Mouse (Mus musculus) left cerebral cortex, adult 9 months (tissue): Measurements from ENCODE around the gene Nub1.
A peak's percentile ranks its signal among the peaks of the same experiment; 100 is the strongest.
"Not testable (repeated sequence)": the region's sequence is repeated elsewhere in the genome, so short reads cannot be mapped to it uniquely, and the experiment has no call there.

Experiments
- DNase-seq, 2 experiments: peaks; one replicate each; pipeline ENCODE4 v3.0.0; 2022; ENCODE audit warnings: low spot score in 2 of 2

Nub1 gene

DNA sequence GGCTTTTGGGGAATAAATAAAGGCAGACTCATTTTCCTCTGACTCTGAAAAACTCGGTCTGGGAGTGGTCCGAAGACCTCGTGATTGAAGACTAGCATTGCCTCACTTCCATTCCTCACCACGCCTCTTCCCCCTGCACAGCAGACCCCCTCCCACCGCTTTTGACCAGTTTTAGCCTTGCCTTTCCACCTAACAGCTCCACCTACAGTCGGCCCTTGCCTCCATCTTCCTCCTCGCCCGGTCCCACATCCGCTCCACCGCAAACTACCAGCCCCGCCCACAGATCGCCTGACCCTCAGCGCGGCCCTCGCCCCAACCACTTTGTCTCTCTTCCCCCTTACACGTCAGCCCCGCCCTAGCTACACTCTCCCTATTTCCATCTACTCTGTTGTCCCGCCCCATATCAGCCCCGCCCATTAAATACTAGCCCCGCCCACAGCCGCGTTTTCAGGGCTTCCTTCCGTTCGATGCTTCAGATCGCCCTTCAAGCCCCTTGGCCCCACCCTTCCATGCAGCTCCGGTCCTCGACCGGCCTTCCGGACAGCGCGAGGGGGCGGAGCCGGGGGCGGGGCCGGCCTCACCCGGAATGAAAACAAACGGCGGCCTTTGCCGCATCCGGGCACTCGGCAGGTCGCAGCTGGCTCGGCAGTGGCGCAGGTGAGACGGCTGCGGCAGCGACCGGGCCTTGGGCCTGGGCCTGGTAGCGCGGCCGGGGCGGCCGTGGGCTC is at the start of gene Nub1:
Nub1 (plus strand) TSS at position 167 of the 728 bp plus-strand sequence.
- DNase-seq = peak; percentile 93 to 96

DNA sequence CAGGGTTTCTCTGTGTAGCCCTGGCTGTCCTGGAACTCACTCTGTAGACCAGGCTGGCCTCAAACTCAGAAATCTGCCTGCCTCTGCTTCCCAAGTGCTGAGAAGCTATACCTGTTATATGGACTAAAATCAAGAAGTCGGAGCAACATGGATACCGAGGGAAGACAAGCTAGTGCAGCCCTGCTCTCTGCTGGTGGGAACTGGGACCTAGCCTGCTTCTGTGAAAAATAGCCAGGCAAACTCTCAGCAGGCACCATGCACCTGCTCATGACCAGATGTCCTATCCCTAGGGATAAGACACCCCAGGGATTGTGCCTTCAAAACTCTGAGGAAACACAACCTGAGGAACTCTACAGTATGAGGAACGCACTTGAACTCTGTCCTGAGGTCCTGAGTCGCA is 48.3 kb upstream of the Nub1 start:
- DNase-seq = no peak

DNA sequence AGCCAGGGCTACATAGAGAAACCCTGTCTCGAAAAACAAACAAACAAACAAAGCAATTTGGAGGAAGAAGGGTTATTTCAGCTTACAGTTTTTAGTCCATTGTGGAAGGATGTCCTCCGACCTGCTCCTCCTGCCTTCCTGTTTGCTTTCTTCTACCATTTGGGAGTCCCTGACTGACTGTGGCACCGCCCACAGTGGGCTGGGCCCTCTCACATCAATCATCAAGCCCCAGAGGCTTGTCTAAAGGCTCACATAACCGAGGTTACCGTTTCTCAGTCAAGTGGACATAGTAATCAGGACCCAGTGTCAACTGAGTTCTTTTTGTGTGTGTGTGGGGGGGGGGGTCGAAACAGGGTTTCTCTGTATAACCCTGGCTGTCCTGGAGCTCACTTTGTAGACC is 47.2 kb upstream of the Nub1 start:
- DNase-seq = no peak

DNA sequence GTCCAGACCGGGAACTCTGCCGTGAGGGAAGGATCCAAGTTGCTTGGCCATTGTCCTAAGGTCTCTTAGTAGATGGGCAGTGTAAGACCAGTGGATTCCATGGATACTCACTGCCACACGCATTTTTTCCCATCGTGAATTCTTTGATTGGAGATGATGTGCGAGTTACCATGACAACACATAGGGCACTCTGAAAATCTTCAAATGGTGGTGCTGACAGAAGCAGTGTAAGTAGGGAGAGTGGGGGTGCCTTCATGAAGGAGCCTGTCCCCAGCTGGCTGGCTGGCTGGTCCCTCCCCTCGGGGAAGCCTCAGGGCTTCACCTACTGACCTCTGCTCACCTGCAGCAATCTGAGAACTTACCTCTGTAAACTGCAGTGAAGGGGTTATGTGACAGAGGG is 46.3 kb upstream of the Nub1 start:
- DNase-seq = no peak

DNA sequence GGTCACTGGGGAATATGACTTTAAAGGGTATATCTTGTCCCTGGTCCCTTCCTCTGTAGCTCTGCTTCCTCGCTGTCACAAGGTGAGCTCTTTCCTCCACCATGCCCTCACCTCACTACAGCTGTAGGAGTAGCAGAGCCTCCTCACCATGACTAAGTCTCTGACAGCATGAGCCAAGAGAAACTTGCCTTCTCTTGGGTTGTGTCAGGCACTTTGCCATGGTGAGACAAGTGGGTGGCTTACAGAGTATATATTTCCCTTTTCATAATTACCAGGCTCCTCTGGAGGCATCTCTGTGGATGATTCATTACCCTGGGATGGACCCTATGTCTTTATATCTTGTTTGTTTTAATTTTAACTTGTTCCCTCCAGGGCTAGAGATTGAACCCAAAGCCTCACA is 39.9 kb upstream of the Nub1 start:
- DNase-seq = peak in 1 of 2 experiments; percentile 29

DNA sequence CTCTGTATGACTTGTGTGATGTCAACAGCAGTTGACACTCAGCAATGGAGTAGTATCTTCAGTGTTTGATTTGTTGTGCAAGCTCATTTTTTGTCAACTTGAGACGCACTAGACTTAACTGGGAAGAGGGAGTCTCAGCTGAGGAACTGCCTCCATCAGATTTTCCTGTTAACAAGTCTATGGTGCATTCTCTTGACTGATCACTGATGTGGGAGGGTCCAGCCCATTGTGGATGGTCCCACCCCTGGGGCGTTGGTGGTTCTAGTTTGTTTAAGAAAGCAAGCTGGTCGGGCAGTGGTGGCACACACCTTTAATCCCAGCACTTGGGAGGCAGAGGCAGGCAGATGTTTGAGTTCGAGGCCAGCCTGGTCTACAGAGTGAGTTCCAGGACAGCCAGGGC is 36.1 kb upstream of the Nub1 start:
- no peak for DNase-seq

DNA sequence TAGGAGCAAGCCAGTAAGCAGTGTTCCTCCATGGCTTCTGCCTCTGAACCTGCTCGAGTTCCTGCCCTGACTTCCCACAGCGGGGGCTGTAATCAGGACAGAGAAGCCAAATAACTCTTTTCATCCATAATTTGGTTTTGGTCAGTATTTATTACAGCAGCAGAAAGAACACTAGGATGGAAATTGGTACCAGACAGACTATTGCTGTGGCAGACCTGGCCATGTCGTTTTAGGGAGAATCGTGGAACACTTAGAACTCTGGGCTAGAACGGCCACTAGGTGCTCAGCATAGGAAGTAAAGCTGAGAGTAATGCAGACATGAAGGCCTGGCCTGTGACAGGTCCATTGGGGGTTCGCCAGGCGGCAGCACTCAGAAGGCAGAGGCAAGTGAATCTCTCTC is 35.6 kb upstream of the Nub1 start:
- DNase-seq = no peak

DNA sequence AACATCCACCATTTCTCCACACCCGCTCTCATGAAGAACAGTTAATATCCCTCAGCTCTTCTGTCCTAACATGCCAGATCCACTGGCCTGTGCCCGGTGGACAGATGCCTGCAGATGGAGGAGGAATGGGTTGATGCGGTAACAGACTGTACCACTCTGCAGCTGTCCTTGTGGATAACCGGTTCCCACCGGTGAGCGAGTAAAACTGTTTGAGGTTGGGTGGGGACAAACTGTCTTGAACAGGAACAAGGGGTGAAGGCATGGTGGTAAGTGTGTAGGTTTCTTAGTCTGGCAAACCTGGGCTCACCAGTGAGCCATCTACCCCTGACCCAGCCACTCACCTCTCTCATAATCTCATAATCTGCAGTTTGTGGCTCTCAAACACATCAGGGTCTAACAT is 34.0 kb upstream of the Nub1 start:
- no peak for DNase-seq

DNA sequence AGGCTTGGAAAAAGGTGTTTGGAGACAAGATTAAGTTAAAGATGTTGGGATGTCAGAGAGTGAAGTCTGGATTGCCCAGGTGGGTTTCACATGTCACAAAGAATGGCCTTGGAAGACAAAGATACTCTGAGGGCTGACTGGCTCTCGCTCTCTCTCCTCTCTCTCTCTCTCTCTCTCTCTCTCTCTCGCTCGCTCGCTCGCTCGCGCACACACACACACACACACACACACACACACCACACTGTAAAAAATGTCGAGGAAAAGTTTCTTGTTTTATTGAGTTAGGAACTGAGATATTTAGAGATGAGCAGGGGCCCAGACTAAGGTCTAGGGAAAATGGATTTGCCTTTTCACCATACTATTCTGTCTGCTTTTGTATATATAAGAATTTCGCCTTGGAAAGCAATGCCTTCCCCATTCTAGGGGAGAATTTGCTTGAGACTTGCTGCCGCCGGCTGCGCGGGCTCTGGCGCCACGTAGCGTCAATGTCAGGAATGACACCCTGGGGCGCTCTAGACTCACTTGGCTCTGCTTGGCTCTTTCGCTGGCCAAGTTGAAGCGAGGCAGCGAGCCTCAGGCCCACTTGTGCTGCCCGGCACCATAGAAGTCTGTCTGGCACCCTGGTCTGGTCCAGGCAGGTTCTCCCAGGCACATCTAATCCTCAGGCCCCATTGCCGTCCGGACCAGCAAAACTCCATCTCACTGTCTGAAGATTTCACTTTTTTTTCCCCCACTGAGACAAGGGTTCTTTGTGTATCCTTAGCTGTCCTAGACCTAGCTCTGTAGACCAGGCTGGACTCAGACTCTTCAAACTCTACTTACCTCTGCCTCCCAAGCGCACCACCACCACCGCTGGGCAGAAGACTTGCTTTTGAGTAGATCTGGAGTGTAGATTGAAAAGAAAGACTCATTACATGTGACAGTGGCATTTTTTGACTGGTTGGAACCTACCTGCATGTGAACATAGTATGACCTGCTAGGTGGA is 33.3 kb upstream of the Nub1 start:
- DNase-seq = peak; percentile 58 to 90

DNA sequence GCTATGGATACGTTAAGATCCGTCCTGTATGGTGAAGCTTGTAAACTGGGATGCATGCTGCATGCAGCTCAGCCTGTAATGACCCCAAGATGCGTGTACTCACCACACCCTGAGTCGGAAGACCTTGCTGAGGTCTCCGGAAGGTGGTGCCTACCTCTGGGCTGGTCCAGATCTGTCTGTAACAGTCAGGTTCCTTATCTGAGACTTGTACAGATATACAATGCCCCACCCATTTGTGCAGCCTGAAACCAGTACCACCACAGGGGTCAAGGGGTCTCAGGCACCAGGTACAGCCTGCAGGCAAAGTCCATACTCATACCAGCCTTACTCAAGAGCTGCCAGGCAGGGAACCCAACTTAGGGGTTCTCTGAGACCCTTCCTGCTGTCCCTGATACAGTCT is 32.6 kb upstream of the Nub1 start:
- no peak for DNase-seq

DNA sequence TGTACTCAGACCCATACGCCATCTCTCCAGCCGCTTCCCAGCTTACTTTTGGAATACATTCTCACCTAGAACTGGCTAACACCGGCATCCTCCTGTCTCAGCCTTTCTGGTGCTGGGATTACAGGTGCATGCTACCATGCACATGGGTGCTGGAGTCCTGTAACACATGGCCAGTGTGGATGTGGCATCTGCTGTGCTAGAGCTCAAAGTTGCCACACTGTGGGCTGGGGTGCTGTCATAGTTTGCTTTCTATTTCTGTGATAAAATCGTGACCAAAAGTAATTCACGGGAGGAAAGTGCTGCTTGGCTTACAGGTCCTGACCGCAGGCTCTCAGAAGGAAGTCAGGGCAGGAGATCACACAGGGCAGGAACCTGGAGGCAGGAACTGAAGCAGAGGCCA is 30.8 kb upstream of the Nub1 start:
- no peak for DNase-seq

DNA sequence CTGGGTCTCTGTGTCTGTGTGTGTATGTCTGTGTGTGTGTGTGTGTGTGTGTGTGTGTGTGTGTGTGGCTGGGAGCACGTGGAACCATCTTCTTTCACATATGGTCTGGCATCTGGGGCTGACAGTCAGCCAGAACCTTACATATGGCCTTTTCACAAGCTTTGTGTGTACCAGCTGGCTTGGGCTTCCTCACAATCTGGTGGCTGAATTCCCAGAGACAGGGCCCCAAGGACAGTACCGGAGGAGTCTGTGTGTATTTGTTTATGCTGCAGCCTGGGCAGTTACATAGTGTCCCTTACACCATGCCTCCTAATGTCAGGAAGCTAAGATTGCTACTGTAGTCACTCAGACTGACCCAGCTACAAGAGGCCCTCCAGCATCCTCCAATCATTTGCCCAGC is 28.2 kb upstream of the Nub1 start:
- peak in 1 of 2 experiments; percentile 45 for DNase-seq

DNA sequence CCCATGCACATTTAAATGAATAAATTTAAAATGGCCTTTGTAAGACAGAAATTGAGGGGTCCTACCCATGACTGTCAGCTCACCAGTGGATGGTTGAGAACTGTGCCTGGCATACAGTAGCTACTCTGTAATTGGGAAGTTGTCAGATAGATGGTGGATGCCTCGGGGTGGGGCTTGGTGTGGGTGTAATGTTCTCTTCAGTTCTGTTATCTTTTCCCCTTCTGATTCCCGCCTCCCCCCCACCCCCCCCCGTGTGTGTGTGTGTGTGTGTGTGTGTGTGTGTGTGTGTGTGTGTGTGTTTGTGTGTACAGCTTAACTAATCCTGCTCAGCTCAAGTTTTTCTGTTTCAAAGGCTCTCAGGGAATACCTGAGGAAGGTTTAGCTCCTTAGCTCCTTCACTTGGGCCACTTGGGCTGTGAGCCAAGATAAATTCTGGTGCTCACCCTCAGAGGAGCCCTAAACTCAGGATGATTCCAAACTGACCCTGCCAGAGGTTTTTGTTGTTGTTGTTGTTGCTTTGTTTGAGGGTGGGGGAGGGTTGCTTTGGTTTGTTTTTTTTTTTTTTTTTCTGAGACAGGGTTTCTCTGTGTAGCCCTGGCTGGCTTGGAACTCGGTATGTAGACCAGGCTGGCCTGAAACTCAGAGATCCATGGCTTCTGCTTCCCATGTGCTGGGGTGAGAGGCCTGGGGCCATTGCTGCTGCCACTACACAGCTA is 25.5 kb upstream of the Nub1 start:
- DNase-seq = no peak

DNA sequence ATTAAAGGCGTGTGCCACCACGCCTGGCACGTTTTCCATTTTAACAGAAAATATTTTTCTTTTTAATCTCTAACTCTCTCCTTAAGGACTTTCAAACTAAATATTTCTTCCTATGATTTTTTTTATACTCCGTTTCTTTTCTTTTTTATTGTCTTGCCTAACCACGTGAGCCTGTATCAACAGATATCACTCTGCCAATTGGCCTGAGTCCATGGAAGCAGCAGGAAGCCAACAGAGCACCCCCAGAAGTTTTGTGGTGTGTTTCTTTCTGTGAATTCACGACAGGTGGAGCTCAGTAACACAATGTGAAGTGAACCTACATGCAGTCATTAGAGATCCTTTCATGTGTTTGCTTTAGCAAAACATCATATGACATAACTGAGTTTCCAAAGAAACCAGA is 23.9 kb upstream of the Nub1 start:
- DNase-seq = no peak

DNA sequence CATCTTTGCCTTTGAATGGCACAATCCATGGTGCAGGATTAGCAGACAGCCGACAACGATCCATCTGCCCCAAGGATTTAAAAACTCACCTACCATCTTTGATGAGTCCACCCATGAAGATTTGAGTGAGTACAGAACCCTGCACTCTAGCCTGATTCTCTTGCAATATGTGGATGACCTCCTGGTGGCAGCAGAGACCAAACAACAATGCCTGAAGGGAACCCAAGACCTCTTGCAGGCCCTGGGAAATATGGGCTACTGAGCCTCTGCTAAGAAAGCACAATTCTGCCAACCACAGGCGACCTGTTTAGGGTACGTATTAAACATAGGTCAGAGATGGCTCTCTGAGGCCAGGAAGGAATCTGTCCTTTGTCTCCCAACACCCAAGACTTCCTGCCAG is 11.1 kb upstream of the Nub1 start:
- DNase-seq = peak in 1 of 2 experiments; percentile 92

DNA sequence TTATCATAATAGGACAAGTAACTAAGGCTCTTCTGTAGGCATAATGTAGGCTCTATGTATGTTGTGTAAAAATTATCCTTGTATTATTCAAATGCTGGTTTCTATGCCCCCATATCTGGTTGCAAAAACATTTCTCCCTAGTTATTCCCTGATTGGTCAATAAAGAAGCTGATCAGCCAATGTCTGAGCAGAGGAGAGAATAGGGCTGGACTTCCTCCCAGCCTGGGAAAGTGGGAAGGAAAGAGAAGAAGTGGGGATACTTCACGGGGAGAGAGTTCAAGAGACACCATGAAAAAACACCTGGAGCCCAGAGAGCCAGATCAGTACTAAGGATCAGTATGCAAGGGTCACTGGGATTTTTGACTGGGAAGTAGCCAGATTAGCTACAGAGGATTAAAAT is 3.9 kb upstream of the Nub1 start:
- DNase-seq = no peak

DNA sequence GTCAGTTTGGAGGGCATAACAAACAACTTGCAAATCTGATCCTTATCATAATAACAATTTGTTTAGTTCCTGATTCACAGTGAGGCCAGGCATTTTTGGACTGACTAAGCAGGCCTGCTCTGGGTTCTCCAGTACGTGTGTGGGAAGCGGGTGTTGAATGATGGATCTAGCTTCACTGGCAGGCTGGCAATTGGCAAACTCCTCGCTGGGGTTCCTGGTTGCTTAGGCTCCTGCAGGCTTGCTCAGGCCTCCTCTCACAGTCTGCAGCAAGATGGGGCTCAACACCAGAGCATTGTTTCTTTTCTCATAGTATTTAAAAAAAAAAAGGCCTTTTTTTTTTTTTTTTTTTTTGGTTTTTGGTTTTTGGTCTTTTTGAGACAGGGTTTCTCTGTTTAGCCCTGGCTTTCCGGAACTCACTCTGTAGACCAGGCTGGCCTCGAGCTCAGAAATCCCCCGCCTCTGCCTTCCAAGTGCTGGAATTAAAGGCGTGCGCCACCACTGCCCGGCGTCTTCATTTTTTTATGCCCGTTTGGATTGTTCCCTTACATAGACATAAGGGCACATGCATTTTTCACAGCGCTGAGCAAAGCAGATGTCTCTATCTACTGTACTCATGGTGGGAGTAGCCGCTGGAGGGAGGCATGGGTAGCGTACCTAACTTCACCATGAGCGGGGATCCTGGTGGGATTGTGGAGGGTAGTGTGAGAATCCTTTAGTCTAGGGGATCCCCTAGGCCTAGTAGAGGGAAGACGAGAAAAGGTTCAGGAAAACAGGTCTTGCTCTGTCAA is 560 bp upstream of the Nub1 start:
- DNase-seq = peak; percentile 46 to 75

DNA sequence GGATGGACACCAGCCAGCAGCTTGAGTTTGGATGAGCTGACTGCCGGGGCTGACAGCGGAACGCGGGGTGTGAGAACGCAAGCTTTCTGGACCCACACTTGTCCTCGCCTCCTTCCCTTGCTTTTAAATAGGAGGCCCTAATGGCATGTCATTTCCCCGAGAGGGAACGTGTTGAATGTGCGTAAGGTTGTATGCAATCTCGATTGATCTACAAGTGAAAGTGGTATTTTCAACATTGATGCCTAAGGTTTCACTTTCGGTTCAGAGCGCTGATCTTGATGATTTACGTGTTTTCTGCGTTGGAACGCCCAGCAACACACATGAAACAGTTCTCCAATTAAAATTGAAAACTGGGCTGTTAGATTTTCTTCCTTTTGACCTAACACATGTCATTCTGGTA is 844 bp downstream of the Nub1 start:
- no peak for DNase-seq

DNA sequence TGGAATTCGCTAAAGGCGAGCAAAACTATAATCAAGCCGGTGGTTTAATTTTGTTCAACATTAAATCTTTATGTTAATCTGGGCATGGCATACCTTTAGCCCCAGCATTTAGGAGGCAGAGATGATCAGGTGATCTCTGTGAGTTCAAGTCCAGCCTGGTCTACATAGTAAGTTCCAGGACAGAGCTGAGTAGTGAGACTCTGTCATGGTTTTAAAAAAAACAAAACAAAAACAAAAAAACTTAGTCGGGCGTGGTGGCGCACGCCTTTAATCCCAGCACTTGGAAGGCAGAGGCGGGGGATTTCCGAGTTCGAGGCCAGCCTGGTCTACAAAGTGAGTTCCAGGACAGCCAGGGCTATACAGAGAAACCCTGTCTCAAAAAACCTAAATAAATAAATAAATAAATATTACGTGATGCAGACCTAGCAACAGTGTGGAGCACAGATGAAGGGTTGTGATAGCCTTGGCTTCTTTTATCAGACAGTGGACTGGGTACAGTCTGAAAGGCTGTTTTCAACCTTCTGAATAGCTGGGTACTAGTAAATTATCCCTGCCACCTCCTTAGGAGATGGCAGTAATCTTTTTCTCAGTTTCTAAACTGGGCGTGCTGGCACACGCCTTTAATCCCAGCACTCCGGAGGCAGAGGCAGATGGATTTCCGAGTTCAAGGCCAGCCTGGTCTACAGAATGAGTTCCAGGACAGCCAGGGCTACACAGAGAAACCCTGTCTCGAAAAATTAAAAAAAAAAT is 1.5 kb downstream of the Nub1 start:
- not testable (repeated sequence) for DNase-seq

DNA sequence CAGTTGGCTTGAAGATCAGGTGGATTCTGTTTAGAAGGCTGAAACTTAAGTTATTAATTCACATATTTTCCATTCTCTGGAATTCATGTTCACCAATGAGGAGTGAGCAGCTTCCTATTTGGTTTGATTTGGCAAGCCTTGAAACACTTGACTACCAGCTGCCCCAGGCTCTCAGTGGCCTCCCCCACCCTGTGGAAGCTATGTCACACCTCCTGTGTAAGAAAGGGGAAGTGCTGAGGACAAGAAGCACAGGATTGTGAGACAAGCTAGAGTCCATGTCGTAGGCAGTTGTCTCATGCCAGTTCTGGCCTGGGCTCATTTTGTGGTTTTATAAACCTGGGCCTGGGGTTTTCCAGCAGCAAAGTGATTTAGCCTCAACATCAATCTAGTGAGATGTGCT is 2.4 kb downstream of the Nub1 start:
- peak in 1 of 2 experiments; percentile 13 for DNase-seq

DNA sequence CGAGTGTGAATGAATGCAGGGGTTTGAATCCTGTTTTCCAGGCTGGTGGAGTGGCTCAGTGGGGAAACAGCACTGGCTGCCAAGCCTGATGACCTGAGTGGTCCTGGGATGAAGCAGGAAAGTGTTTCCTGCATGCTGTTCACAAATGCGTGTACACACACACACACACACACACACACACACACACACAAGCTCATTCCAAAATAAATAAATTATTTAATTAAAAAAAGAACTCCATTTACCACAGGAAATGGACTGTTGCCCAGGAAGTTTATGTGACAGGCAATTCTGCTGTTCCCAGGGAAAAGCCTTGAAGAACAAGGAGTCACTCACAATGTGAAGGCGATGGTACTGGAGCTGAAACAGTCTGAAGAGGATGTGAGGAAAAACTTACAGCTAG is 11.4 kb downstream of the Nub1 start:
- DNase-seq = no peak
